Mouse (Mus musculus) neural tube, embryonic 13.5 days (tissue): ENCODE results near the gene Atp6ap1l. TPM values are rescaled to one million over a fixed set of nuclear protein-coding genes. Genes with fewer than 3 reads are reported as not detected.

Experiments used
- polyA plus RNA-seq: library from polyadenylated mRNA; unstranded; fragments of >200 nt; fragmentation: Nextera tagmentation; extraction: Ambion mirVana; gene quantifications from 2 replicates; pipeline ENCODE4 v1.2.1, GENCODE M21; 2015

Gene Atp6ap1l
- polyA plus RNA-seq, 1 experiment from 2014 or later = 1.4 TPM

Other genes with a start within 250 kb of the Atp6ap1l start
- 136 and 154 TPM in 2 replicates for gene Rps23, start 17.6 kb upstream of the Atp6ap1l start, polyA plus RNA-seq